Mouse (Mus musculus) olfactory bulb, adult 2 months (tissue): ENCODE results near the gene Ms4a5.

Experiments
- CTCF ChIP-seq: fragments of 200-500 bp; IDR thresholded peaks from 2 replicates; pipeline ENCODE4 v1.5.1; 2012; ENCODE audit warnings: low read depth, mild to moderate bottlenecking, low read length, moderate library complexity; ENCODE audit not compliant: insufficient read depth
- POLR2A ChIP-seq: fragments of 200-500 bp; IDR thresholded peaks from 2 replicates; pipeline ENCODE4 v1.6.1; 2012; ENCODE audit warnings: mild to moderate bottlenecking, low read depth, low read length, moderate library complexity; ENCODE audit not compliant: insufficient read depth

- TF ChIP-seq POLR2A = no peak
- no peak for TF ChIP-seq CTCF
These were observed 47.9 kb downstream of the Ms4a5 start for GRCm38 (mm10) chr19:11235820-11236219.
